Mouse (Mus musculus): ENCODE data around the gene Yif1b. TPM values are rescaled to one million over a fixed set of nuclear protein-coding genes. Genes with fewer than 3 reads are reported as not detected.
A peak's percentile ranks its signal among the peaks of the same experiment; 100 is the strongest.

Gene Yif1b
- total and polyA plus RNA-seq, 3 experiments: 94.8 to 143 TPM; not detected in 1

DNA sequence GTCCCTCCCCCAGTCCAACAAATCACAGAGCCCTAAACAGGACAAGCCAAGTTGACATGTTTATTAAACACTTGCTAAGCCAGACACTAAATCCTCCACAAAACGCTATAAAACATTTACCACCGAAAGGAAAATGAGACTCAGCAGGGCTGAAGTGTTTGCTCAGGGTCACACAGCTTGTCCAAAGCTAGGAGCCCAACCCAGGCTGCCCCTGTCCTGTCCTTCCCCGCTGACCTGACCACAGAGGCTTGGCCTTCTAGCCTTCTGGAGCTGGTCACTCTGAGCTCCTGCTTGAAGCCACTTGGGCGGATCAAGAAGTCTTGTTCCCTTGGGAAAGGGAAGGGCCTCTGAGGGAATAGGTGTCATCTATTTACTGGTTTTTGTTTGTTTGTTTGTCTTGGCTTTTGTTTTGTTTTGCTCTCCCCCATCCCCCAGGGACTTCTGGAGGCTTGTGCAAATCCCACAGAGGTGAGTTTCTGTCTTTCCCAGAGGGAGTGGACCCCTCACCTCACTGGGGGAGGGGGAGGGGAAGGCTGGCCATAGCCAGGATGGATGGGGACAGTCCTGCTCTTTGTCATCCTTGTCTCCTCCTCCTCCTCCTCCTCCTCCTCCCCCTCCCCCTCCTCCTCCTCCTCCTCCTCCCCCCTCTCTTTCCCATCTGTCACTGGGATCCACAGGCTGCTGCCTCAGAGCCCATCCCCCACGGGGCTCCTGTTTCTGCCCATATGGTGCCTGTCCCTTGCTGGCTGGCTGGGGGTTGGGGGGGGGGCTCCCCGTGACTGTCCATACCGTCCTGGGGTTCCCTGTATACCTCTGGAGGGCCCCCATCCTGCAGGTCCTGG lies 53.7 kb downstream of the Yif1b start:
- no peak for TF ChIP-seq UBTF (IDR thresholded peaks at IDR 0.05; ENCODE audit: borderline replicate concordance, insufficient read depth, low read depth, low read length)
- TF ChIP-seq ETS1 (IDR thresholded peaks at IDR 0.05; ENCODE audit: low read depth, low read length): no peak
- no peak for TF ChIP-seq RCOR1 (IDR thresholded peaks at IDR 0.05; ENCODE audit: low read depth, low read length)
- H3K27ac ChIP-seq (ENCODE audit: control insufficient read depth, low read depth, low read length): no peak overlapping the region
- DNase-seq (ENCODE audit: low read depth, low spot score): no peak
- H3K27me3 ChIP-seq (ENCODE audit: control insufficient read depth in 1 of 2, insufficient read depth in 2 of 2, low read length in 2 of 2): no peaks in the 10 kb centered on the region
- H3K9ac ChIP-seq (ENCODE audit: control insufficient read depth, low read depth, low read length, poor library complexity, severe bottlenecking): no peak overlapping the region
- no peaks in the 10 kb centered on the region; a peak in 1 of 4 replicates for H3K36me3 ChIP-seq (ENCODE audit: control insufficient read depth in 1 of 2, insufficient read depth in 2 of 2, low read length in 2 of 2)
- H3K4me1 ChIP-seq (ENCODE audit: control insufficient read depth in 1 of 2, insufficient read depth in 2 of 2, low read length in 2 of 2): peaks cover 5 to 12% of the 10 kb centered on the region in 2 experiments; a peak in 1 of 4 replicates
- H3K79me2 ChIP-seq (ENCODE audit: control insufficient read depth, insufficient read depth, low read length, poor library complexity): no peaks in the 10 kb centered on the region
- no peak overlapping the region for H3K4me3 ChIP-seq (ENCODE audit: control insufficient read depth in 1 of 2, insufficient read depth in 1 of 2, low read depth in 2 of 2, low read length in 2 of 2)
- H3K9me3 ChIP-seq (replicated peaks; ENCODE audit: insufficient read depth, low read length): no peaks in the 10 kb centered on the region

GRCm38 (mm10) chr7:29292458-29293098 lies 54.4 kb downstream of the Yif1b start:
- H3K4me1 ChIP-seq (ENCODE audit: control insufficient read depth in 1 of 2, insufficient read depth in 2 of 2, low read length in 2 of 2): peaks cover 5 to 12% of the 10 kb centered on the region in 2 experiments; a peak in 1 of 4 replicates
- no peak overlapping the region for H3K27ac ChIP-seq (ENCODE audit: control insufficient read depth, low read depth, low read length)
- no peaks in the 10 kb centered on the region for H3K9me3 ChIP-seq (replicated peaks; ENCODE audit: insufficient read depth, low read length)
- DNase-seq (ENCODE audit: low read depth, low spot score): peak; percentile 76
- H3K9ac ChIP-seq (ENCODE audit: control insufficient read depth, low read depth, low read length, poor library complexity, severe bottlenecking): no peak overlapping the region
- no peak overlapping the region for H3K4me3 ChIP-seq (ENCODE audit: control insufficient read depth in 1 of 2, insufficient read depth in 1 of 2, low read depth in 2 of 2, low read length in 2 of 2)
- H3K36me3 ChIP-seq (ENCODE audit: control insufficient read depth in 1 of 2, insufficient read depth in 2 of 2, low read length in 2 of 2): no peaks in the 10 kb centered on the region; a peak in 1 of 4 replicates
- H3K79me2 ChIP-seq (ENCODE audit: control insufficient read depth, insufficient read depth, low read length, poor library complexity): no peaks in the 10 kb centered on the region
- H3K27me3 ChIP-seq (ENCODE audit: control insufficient read depth in 1 of 2, insufficient read depth in 2 of 2, low read length in 2 of 2): no peaks in the 10 kb centered on the region
- TF ChIP-seq MXI1 (IDR thresholded peaks at IDR 0.05; ENCODE audit: low read depth, low read length) (no peak), RCOR1 (IDR thresholded peaks at IDR 0.05; ENCODE audit: low read depth, low read length) (0 out of 2 replicates have a peak, but pooled peaks have one; percentile 34), RAD21 (IDR thresholded peaks at IDR 0.05; ENCODE audit: low read depth, low read length) (no peak), CTCF (IDR thresholded peaks at IDR 0.05 in 2 of 3, conservative IDR thresholded peaks at IDR 0.05 in 1 of 3; ENCODE audit: control insufficient read depth in 1 of 3, insufficient read depth in 1 of 3, low read depth in 2 of 3, low read length in 3 of 3, poor library complexity in 1 of 3, severe bottlenecking in 1 of 3) (no peak), TBP (IDR thresholded peaks at IDR 0.05; ENCODE audit: low read depth, low read length) (no peak), USF2 (IDR thresholded peaks at IDR 0.05; ENCODE audit: borderline replicate concordance in 1 of 2, insufficient read depth in 1 of 2, low read depth in 1 of 2, low read length in 2 of 2) (no peak), ETS1 (IDR thresholded peaks at IDR 0.05; ENCODE audit: low read depth, low read length) (peak; percentile 30; the same call in 1 of the 2 replicates), POLR2A (IDR thresholded peaks at IDR 0.05; ENCODE audit: control insufficient read depth in 1 of 2, insufficient read depth in 1 of 2, low read depth in 1 of 2, low read length in 2 of 2, poor library complexity in 1 of 2) (no peak), BHLHE40 (IDR thresholded peaks at IDR 0.05; ENCODE audit: borderline replicate concordance, low read depth, low read length) (no peak), TCF12 (IDR thresholded peaks at IDR 0.05; ENCODE audit: low read depth, low read length) (no peak), GABPA (IDR thresholded peaks at IDR 0.05; ENCODE audit: low read depth, low read length) (no peak), NELFE (IDR thresholded peaks at IDR 0.05; ENCODE audit: low read depth, low read length) (no peak), HCFC1 (IDR thresholded peaks at IDR 0.05; ENCODE audit: low read depth, low read length) (no peak), GATA1 (IDR thresholded peaks at IDR 0.05; ENCODE audit: low read depth, low read length) (peak; percentile 49), CHD2 (IDR thresholded peaks at IDR 0.05; ENCODE audit: low read length) (0 out of 2 replicates have a peak, but pooled peaks have one; percentile 16), POLR2AphosphoS5 (IDR thresholded peaks at IDR 0.05; ENCODE audit: borderline replicate concordance, low read depth, low read length) (no peak), E2F4 (IDR thresholded peaks at IDR 0.05; ENCODE audit: borderline replicate concordance, low read depth, low read length) (no peak), SIN3A (IDR thresholded peaks at IDR 0.05; ENCODE audit: low read length) (0 out of 2 replicates have a peak, but pooled peaks have one; percentile 25), ZMIZ1 (IDR thresholded peaks at IDR 0.05; ENCODE audit: low read depth, low read length) (no peak), MAZ (IDR thresholded peaks at IDR 0.05; ENCODE audit: low read depth, low read length) (0 out of 2 replicates have a peak, but pooled peaks have one; percentile 59), USF1 (IDR thresholded peaks at IDR 0.05; ENCODE audit: low read depth, low read length) (no peak), MAX (IDR thresholded peaks at IDR 0.05; ENCODE audit: low read length) (no peak), TAL1 (IDR thresholded peaks at IDR 0.05; ENCODE audit: low read length) (no peak), KAT2A (conservative IDR thresholded peaks at IDR 0.05; ENCODE audit: low read depth, low read length) (no peak), MYC (IDR thresholded peaks at IDR 0.05; ENCODE audit: low read depth, low read length) (no peak), MYB (IDR thresholded peaks at IDR 0.05; ENCODE audit: low read depth, low read length) (no peak), UBTF (IDR thresholded peaks at IDR 0.05; ENCODE audit: borderline replicate concordance, insufficient read depth, low read depth, low read length) (no peak), SMC3 (IDR thresholded peaks at IDR 0.05; ENCODE audit: low read depth, low read length) (peak; percentile 17; the same call in 1 of the 2 replicates)
